Mouse (Mus musculus) brain, embryonic 18.5 days (tissue): ENCODE results near the gene Mpst.

ENCODE experiments used
- DNase-seq: peaks from one replicate; pipeline ENCODE4 v3.0.0-alpha.2; 2012; ENCODE audit warnings: low read depth, low spot score

Mpst gene

GRCm38 (mm10) chr15:78406293-78406934, at the start of gene Mpst:
Mpst (plus strand) TSS chr15:78406416.
- DNase-seq = no peak

GRCm38 (mm10) chr15:78365916-78366315, 40.3 kb upstream of the Mpst start:
- no peak for DNase-seq

- DNase-seq = no peak
Measured at GRCm38 (mm10) chr15:78366875-78367274, 39.3 kb upstream of the Mpst start.

GRCm38 (mm10) chr15:78367811-78368210, 38.4 kb upstream of the Mpst start:
- no peak for DNase-seq

- no peak for DNase-seq
Measured at GRCm38 (mm10) chr15:78368926-78369346, 37.3 kb upstream of the Mpst start.

GRCm38 (mm10) chr15:78369641-78370040, 36.6 kb upstream of the Mpst start:
- no peak for DNase-seq

DNA sequence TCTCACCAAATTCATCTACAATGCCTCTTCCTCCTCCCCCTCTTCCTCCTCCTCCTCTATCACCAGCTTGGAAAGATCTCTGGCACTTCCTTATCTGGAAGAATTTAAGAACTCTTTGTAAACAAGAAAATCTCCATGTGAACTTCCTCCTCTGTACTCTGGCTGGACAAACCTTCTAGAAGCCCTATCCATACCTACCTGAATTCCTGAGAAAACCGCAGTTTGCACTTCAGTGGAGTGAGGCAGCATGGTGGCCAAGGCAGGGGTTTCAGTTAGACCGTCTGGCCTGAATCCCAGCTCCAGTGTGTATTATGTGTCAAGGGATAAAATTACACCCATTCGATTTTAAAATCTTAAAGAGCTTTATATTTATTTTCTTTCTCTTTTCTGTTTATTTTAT, 33.4 kb upstream of the Mpst start:
- DNase-seq = no peak

DNA sequence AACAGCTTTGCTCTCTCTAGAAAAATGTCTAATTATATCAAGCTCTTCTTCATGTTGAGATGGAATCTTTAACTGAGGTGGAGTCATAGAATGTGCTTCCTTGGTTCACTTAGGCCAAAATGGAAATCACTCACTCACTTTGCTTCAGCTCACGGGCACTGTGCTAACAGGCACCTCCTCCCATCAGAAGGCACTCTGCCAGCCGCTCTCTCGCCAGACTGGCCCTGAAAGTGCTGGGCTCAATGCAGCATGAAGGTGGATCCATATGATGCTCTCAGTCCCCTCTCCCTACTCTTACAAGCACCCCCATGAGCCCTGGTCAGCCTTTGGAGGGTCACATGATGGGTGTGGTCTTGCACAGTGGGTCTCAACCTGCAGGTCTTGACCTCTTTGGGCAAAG, 32.0 kb upstream of the Mpst start:
- no peak for DNase-seq

DNA sequence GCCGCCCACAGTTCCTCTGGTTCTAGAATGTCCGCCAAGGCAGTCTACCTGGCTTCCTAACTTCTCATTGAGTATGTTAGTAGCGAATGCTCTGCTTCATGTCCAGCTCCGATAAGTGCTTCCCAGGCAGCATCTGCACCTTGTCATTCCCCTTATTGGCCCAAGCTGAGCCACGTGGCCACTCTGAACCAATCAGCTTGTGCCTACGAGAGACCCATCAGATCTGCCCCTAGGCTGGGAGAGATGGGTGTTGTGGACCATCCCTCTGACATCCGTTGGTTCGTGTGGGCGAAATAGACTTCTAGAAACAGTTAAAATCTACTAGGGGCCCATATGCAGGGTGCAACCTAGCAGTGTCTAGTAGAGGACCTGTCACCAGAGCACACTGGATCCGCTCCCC, 28.4 kb upstream of the Mpst start:
- no peak for DNase-seq

DNA sequence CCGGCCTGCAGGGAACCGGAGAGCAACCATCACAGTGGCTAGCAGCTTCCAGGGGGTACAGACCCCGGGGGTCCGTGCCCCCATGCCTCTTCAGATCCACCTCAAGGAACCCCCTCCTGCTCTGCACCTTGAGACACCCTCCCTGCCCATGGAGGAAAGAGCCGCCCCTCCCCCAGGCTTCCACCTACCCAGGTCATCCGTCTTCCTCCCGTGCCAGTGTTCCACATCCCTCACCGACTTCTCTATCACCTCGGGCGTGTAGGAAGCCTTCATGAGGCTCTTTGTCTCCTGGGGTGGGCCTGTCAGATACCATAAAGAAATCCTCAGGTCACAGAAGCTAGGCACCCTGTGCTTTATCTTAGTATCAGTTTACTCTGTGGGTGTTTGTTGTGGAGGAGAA, 27.7 kb upstream of the Mpst start:
- DNase-seq = no peak

- DNase-seq = no peak
Measured at GRCm38 (mm10) chr15:78380208-78380607, 26.0 kb upstream of the Mpst start.

DNA sequence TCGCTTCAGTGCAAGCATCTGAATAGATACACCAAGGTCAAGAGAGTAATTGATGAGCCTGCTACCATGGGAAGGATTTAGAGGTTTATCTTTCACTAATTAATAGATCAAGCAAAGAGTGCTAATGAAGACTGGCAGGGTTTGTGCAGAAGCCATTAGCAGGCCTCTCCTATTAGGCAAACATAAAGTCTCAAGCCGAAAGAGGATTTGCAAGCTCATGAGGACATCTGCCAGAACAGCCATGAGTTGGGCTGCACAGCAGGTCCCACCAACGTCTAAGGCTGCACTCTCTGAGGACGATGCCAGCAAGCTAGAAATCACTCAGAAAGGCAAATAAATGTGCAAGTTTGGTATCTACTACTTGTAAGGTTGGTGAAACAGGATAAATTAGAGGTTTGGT, 25.5 kb upstream of the Mpst start:
- no peak for DNase-seq

- no peak for DNase-seq
Measured at GRCm38 (mm10) chr15:78382115-78382514, 24.1 kb upstream of the Mpst start.

GRCm38 (mm10) chr15:78383450-78384219, 22.6 kb upstream of the Mpst start:
- no peak for DNase-seq

GRCm38 (mm10) chr15:78384220-78385116, 21.7 kb upstream of the Mpst start:
- no peak for DNase-seq

DNA sequence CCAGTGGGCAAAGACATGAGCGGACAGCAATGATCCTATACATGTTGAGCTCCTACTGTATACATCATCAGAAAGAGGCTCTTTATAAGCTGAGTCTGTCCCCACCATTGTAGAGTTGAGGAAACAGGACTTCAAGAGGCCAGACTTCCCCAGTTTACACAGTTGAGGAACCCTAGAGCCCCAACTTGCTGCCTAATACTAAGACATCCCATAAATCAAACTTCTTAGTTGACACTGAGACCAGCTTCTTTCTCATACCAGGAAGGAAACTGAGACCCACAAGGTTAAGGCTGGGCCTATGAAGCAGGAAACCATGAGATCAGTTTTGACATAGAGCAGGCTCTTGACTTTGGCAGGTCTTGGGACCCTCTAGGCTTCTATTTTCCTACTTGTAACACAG, 20.7 kb upstream of the Mpst start:
- no peak for DNase-seq

GRCm38 (mm10) chr15:78390855-78391254, 15.4 kb upstream of the Mpst start:
- DNase-seq = no peak

DNA sequence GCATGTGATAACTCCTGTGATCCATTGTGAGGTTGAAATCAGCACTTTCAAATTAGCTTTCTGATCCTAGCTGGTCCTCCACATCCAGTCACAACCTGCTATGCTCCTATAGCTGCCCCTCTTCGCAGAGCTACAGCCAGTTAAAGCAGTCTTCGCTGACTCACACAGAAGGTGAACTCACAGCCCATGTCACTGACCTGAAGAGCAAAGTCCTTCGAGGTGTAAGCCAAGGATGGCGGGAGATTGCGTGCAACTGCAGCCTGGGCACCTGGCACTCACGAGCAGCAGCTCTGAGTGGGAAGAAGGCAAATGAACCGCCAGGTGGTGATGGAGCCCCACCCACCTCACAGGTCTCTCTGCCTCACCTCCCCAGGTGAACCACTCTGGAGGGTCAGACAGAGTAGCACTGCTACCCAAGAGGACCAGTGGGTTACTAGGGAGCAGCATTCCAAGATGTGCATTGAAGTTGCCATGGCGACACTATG, 10.7 kb upstream of the Mpst start, which contains the start of gene Tex33:
TSS of gene Tex33 (minus strand) at position 435 of the 485 bp plus-strand sequence.
- DNase-seq = no peak

GRCm38 (mm10) chr15:78401345-78401744, 4.9 kb upstream of the Mpst start:
- DNase-seq = no peak

DNA sequence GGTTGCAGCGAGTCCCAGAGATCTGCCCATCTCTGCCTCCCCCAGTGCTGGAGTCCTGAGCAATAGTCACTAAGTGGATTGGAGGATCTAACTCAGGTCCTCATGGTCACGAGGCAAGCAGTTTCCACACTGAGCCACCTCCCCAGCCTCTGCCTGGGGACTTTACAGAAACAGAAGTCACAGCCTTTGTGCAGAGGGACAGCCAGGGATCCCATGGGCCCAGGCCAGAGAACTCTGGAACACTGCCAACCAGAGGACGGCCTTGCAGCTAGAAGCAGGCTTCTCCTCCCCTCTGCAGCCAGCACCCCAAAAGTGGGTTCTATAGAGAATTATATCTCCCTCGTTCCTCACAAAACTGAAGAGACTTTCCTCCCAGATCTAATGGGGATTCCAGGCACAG, 4.3 kb upstream of the Mpst start:
- DNase-seq = no peak

- DNase-seq = no peak
Measured at GRCm38 (mm10) chr15:78402423-78402822, 3.8 kb upstream of the Mpst start.

DNA sequence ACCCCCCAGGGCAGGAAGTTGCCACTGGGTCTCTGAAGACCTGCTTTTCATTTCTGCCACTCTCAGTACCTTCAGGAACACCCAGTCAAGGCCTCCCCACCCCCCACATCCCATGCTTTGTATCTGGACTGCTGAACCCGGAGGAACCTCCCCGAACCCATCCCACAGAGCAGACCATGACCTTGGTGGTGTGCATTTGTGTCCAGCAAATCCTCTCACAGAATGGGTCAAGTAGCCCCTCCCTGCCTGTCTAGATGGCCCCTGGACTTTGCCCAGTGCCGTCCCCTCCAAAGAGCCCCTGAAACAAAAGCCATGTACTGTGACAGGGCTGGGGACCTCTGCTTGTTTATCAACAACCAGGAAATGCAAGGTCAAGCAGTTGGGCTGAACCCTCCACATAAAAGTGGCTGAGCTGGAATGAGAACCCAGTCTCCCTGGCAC, 2.9 kb upstream of the Mpst start:
- no peak for DNase-seq
